Mouse (Mus musculus) right cerebral cortex, adult 18-20 months (tissue): ENCODE data around the gene Cwh43.

Experiments used
- DNase-seq: peaks from one replicate; pipeline ENCODE4 v3.0.0; 2022; ENCODE audit warnings: mixed read lengths

The Cwh43 gene

DNA sequence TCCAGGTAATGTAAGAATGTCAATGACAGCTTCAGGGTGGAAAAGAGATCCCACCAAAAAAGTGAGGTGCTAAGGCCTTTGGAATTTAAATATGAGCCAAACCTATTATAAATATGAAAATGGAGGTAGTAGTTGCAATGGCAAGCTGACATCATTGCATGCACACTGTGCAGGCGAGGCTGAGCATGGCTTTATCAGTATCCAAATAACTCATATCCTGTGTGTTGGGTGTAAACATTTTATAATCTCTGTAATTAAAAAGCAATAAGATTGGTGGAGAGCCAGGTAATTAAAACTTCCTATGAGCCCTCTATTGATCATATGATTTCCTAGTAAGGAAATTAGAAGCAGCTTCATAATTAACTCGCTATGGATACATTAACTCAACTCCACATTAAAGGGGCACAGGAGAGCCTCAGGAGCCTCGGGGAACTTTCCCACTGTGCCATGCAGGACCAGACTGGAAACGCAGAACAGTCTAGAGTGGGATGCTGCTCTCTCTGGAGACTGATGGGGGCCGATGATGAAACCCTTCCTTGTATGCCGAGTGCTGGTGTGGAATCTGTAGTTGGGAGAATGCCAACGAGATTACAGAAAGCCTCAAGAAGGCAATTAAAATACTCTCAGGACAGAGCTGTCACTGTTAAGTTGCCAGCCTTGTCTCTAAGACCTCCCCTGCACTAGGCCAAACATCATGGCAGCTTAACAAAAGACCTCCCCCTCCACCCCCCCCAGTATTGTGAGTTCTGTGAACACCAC lies 5.9 kb upstream of the Cwh43 start:
- no peak for DNase-seq

DNA sequence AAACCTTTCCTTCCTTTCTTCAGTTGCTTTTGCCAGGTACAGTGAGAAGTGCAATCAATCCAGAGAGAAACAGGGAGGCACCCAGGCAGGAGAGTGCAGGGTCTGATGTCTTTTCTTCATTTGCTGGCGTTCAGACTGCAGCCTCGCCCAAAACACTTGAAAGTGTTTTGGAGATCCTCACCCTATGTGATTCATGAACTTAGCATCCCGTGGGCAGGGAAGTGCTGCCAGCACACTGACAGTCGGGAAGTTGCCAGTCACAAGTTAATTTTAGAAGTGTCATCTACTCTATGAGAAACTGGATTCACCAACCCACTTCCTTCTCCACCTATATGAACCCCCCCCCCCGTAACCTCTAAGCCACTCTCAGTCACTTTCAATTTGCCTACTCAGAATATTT lies 4.5 kb upstream of the Cwh43 start:
- peak; percentile 65 for DNase-seq

DNA sequence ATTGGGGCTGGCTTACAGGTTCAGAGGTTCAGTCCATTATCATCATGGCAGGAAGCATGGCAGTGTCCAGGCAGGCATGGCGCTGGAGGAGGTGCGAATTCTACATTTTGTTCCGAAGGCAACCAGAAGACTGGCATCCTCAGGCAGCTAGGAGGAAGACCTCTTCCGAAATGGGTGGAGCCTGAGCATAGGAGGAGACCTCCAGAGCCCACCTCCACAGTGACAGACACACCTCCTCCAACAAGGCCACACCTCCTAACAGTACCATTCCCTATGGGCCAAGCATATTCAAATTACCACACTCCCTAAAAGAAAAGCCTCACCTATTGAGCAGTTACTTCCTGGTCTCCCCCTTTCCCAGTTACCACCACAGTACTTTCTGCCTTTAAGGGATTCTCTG lies 3.0 kb upstream of the Cwh43 start:
- DNase-seq = no peak

DNA sequence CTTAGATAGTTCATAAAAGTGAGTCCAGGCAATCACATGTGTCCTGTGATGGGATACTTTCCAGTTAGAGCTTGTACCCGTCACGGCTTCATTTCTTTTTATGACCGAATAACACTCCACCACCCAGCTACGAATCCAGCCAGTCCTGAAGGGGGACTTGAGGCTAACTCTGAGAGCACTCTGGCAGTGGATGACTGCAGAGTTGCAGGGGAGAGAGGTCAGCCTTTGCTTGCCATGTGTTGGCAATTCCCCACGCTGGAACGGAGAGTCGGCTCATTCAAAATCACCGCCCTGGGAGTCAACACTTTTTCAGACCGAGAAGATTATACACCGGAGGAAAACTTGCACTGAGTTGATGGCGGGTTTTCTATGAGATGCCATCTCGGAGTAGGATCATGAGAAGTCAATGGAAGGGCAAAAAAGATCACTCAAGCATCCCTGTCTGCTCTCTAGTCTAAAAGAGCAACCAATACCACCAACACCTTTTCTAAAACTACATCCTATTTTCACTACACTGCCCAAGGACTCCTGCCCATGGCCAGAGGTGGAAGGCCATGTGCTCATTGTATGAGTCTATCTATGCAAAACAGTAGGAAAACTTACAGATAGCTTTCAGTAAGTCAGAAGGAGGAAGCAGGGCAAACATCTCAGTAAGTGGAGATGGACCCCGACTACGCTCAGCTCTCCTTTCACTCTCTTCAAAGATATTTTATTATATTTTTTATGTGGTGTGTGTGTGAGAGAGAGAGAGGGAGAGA lies 2.4 kb upstream of the Cwh43 start:
- DNase-seq = no peak

DNA sequence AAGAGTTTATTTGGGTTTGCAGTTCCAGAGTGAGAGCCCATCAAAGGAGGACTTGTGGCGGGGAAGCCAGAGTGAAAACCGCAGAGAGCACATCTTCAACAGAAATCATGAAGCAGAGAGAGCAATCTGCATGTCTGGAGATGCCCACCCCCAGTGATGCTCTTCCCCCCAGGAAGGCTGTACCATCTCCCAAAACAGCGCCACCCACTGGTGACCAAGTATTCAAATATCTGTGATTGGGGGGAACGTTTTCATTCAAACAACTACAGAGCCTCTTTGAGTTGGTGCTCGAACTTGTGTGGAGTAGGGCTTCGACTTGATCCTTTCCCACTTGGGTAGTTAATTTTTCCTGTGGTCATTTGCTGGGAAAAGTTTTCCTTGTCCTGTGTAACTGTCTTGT lies 1.1 kb upstream of the Cwh43 start:
- DNase-seq = no peak

DNA sequence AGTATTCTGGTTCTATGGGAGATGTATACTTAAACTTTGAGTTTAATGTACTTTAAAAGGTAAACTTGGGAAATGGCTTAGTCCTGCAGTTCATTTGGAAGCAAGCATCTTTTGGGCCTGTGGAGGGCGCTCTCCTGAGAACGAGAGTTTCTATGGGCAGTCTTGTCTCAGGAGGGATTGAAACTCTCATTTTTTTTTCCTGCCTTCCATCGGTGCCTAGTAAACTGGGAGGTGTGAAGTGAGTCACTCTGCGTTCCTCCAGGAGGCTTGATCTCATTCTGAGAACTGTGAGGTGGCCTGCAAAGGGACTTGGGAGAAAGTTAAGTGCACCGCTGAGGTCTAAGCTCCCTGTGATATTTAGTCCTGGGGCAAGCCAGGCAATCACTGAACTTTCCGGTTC lies 986 bp downstream of the Cwh43 start:
- DNase-seq = peak; percentile 57

DNA sequence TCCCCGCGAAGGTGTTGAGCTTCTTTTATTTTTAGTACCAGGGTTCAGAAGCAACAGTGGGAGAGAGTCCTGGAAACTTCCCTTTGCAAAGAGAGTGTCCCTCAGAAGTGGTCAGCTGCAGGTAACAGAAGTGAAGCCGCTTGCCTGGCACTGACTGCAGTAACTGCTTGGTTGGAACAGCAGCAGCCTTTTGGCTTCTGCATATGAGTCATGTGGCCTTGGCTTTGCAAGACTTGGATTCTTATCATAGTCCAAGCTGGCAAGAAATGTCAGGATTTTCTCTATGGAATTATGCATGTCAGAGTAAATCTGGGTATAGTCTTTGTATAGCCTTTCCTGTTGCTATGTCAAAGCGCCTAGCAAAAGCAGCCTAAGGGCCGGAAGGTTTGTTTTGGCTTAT lies 4.1 kb downstream of the Cwh43 start:
- no peak for DNase-seq

DNA sequence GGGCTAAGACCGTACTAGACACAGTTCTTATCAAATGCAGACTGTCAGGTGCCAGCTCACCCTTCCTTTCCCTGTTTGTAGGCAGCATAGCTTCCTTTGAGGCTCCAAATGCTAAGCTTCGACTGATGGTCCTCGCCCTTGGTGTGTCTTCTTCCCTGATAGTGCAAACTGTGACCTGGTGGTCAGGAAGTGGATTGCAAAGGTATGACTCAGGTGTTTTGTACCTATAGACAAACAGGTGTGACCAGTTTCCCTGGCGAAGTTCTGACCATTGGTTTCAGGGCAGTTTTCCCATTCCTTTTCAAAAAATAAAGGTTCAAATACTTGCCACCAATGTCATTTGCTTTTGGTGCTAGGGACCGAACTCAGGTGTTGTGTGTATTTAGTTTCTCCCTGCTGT lies 5.9 kb downstream of the Cwh43 start:
- no peak for DNase-seq

DNA sequence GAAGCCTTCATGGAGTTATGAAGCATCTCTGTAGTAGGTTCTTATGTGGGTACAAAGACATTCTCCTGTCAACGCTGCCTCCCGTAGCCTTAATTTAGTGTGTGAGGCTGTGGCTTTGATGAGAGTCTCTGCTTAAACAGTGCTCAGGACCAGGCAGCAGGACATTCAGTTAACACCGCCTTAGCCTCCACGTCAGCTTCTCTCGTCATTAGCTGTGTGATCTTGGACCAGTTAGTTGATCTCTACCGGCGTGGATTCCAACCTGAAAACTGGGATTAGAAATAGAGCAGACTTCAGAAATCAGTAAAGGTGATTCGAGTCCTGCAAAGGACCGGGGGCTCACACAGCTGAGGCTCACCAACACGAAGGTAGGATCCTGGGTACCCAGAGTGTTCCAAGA lies 8.3 kb downstream of the Cwh43 start:
- DNase-seq = no peak

DNA sequence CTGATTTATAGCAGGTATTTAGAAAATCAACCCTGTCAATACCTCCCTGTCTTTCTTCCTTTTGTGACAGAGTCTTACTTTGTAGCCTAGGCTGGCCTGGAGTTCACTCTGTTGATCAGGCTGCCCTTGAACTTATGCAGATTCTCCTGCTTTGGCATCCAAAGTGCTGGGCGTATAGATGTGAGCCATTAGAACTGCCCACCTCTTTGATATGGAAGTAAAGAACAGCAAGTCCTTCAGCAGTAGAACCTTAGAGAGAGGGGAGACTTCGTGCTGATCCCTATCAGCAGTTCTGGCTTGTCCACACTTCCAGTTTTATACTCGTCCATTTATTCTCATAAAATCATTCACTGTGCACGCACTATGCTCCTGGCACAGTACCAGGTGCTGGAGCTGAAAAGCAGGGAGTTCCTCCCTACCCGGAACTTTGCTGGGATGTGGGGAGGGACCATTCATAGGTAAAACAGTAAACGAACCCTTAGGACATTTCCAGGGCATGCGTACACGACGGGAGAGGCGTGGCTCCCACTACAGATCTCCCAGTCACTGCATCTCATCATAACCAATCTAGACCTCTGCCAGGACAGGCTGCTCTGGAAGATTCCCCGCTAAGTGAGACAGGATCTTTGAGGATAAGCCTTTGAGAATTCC lies 13.3 kb downstream of the Cwh43 start:
- DNase-seq = no peak

DNA sequence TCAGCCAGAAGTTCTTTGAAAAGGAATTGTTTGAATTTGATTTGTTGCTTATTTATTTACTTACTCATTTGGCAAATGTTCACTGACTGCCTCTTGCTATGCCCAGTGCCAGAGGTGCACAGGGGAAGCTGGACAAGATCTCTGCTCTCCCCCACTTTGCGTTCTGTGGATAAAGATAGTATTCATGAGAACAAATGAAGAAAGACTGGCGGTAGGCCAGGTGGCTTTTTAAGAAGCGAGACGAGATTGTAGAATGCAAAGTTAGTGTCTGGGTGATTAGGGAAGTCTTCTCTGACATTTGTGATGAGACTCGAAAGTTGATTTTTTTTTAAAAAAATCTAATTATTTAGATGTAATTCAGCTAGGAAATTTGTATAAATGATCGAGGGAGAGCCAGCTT lies 20.9 kb downstream of the Cwh43 start:
- DNase-seq = no peak

DNA sequence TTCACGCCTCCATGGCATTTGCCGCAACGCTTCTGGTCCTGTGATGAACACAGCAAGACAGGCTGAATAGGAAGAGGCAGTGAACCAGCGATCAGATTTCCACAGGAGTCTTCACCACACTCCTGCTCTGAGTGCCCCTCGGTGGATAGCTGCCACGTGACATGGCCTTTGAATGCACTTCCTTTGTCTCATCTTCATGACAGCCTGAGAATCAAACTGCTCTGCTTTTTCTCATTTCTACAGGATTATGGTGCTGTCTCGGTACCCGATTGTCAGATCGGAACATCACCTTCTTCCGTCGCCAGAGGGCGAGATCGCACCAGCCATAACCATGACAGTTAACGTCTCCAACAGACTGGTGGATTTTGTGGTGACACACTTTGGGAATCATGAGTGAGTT lies 25.7 kb downstream of the Cwh43 start:
- peak; percentile 87 for DNase-seq

DNA sequence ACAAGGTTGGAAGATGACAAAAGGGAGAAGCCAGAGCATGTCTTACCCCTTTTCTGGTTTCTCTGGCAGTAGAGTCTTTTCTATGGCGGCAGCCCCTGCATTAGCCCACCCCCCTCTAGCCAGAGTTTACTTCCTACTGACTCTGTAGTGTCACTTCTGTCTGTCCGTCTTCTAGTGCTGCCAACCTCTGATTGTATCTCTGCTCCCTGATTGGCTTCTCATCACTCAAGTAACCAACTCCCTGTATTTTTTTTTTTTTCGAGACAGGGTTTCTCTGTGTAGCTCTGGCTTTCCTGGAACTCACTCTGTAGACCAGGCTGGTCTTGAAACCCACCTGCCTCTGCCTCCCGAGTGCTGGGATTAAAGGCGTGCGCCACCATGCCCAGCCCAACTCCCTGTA lies 26.9 kb downstream of the Cwh43 start:
- DNase-seq = no peak

DNA sequence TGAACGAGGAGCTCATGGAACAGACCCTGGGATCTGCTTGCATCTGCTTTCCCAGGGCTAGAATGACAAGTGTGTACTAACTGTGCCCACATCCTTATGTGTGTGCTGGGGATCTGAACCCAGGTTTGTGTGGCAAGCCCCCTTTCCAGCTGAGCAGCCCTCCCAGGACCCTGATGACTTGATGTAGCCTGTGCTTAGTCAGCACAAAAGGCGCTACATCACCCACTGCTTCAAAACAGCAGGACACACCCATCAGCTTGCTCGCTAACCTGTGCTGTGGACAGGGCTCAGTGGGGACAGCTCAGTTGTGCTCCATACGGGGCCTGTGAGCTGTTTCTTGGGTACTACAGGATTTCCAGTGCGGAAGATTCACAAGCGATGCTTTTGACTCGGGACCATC lies 28.9 kb downstream of the Cwh43 start:
- DNase-seq = no peak

DNA sequence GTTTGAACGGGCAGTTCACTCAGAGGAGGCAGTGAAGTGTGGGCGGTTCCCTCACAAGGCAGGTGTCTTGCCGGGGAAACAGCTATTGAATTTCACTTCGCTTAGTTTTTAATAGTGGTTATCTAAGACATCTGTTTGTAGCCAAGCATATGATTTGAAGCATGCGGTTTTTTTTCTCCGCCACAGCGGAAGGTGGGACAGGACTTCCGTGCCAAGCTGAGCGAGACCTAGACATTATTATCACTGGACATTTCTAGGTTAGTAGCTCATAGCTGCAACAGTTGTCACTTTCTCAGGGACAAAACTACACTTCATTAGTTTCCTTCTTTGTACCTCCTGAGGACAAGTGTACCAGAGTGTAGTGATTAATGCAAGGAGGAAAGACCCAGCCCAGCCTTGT lies 36.3 kb downstream of the Cwh43 start:
- DNase-seq = no peak

DNA sequence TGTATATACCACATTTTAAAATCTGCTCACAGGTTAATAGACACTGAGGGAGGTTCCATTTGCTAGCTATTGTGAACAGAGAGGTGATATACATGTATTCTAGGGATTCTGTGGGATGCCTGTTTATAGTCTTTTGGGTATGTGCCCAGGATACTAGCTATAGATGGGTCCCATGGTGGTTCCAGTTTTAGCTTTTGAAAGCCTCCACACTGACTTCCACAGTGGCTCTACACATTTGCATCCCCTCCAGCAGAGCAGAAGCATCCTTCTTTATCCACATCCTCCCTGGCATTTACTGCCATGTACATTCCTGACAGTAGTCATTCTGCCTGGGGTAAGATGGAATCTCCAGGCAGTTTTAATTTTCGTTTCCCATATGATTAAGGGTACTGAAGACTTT lies 44.4 kb downstream of the Cwh43 start:
- no peak for DNase-seq

DNA sequence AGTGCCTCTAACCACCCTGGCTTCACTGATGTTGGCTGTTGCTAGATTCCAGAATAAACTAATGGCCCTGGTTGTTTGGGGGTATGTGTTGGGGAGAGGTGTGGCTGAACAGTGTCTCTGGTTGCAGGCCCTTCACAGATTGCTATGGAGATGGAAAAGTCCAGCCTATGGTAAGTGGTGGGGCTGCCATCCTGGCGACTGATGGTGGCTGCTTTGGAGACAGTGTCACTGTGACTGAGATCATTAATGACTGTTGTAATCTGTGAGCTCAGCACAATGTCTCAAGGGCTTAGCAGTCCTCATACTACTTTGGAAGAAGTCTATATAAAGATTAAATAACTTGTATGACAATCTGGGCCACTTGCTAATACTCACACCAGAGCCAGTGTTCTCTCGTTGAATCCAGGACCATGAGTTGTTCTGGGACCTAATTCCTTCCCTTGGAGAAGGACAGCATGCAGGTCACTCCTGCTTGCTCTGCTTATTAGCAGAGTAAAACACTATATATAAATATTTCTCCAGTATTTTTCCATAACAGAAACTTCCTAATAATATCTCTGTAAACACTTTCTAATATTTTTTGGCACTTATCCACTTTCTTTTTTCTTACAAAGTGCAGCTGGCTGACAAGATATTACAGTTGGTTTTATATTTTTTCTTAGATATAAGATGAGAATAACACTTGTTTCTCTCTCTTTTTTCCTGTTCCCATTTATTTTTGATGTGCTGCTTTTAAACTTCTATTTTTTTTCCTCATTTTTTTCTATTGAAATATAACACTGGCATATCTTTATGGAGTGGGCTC lies 48.8 kb downstream of the Cwh43 start:
- no peak for DNase-seq

DNA sequence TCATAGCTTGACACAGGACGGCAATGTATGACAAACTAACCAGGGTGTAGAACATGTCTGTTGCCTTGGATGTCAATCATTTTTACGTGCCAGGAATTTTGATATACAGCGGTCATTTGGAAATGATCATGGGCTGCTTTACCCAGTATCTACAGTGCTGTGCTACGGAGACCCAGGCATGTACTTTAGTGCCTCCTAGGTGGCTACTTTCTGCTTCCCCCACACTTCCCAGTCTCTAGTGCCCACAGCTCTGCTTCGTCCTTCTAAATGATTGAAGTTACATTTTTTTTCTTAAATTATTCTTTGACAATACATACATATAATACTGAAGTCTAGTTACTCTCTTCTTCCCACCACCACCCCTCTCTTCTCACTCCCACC lies 49.4 kb downstream of the Cwh43 start:
- DNase-seq = no peak

DNA sequence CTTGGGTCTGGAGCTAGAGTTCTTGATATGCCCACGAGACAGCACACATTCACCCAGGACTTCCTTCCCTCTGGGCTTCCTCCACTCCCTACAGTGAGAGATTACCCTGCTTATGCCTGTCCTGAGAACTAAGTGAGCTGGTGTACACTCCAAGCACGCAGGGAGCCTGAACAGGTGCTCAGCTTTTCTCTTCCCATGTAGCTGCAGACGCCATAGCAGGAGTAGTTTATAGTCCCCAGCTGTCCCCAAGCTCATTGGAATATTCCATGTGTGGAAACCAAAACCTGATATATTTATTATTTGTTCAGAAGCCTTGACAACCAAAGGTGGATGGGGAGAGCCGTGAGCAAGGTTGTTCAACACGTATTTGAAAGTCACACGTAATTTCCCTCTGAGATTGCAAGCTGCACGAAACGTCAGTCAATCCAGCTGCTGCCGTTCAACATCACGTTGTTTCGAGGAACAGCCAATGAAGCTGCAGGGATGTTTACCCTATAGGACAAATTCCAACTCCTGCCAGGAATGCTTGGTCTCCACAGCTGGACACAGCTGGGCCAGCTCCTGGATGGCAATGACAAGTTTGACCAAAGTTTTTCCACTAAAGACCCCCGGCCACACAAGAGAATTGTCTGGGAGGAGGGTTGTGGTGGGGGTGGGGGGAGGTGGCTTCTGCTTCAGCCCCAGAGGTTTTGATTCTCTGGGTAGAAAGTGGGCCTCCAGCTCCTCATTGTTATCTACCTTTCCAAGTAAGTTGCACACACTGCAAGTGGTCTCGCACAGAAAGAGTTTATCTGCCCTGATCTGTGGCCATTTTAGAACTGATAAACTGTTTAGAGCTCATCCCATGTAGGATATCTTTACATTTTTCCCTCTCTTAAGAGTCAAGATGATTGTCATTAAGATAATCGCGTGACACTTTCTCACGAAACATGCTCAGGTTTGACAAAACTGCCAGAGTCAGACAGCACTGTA lies 62.9 kb downstream of the Cwh43 start:
- DNase-seq = no peak

DNA sequence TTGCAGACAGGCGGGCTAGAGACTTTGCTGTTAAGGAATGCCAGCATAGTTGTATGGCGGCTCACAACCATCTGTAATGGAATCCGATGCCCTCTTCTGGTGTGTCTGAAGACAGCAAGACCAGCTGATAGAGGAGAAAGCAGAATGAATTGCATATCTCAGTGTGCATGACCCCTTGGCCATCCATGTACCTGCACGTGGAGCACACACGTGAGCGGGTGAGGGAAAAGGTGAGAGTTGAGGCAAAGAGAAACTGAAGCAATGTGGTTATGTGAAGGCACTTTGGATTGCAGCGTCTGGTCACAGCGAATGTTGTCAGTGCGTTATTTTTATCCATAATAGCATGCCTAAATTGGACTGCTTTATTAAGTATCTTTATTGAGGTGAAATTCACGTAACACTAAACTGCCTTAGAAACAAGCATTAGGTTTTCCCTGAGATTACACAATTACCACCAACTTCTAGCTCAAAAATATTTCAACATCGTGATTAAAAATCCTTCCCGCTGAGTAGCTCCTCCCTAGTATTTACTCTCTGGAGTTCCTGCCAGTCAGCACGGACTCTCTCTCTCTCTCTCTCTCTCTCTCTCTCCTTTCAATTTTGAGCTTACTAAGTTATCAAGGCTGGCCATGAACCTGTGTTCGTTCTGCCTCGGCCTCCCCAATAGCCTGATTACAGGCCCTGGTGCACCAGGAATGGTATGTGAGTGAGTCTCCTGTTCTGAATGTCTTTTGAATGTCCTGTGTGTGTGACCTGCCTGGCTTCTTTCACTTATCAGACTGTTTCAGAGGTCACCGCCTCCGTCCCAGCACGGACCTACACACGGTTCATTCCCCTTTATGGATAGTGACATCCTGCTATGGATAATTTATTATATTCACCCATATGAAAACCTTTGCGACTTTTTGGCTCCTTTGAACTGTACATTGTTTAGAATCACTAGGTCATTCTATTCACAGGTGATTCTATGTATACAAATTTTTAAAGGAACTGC lies 68.8 kb downstream of the Cwh43 start:
- DNase-seq = no peak

DNA sequence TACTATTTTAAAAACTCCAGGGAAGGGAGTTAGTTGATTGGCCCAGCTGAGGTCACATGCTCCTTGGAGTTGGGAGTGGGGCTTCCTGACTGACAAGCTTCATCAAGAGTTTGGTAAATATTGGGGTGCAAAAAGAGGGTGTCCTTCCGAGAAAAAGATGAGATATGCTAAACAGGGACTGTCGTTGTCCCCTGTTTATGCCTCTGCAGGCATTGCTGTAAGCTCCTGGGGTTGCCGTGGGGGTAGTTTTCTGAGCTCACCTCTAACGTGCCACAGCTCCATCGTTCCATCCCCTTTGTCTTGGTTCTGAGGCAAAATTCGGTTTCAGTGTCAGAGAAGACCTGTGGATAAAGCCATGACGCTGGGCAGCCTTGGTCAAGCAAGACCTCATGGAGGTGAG lies 74.8 kb downstream of the Cwh43 start, which contains the start of gene Dcun1d4:
TSS of gene Dcun1d4 (plus strand) at position 301 of the 400 bp plus-strand sequence.
- no peak for DNase-seq
